1 mouse cellular context compared by ENCODE assay signal in genomic region chr10:24133132-24133531, GRCm38 (mm10).
TF ChIP-seq lines count a peak whose summit lies in the region.

No protein-coding gene starts in this region.

TF ChIP-seq in MEL, 35 proteins besides CTCF, POLR2A, EP300 and RAD21:
- TF ChIP-seq POLR2AphosphoS2 (IDR thresholded peaks at IDR 0.05; ENCODE audit: low read length) = no peak
- no peak for TF ChIP-seq MAX (IDR thresholded peaks at IDR 0.05; ENCODE audit: low read length)
- TF ChIP-seq SIN3A (IDR thresholded peaks at IDR 0.05; ENCODE audit: low read length) = peak; percentile 47; the same call in 1 of the 2 replicates
- TF ChIP-seq SMC3 (IDR thresholded peaks at IDR 0.05; ENCODE audit: low read depth, low read length) = no peak
- no peak for TF ChIP-seq ZMIZ1 (IDR thresholded peaks at IDR 0.05; ENCODE audit: low read depth, low read length)
- no peak for TF ChIP-seq BHLHE40 (IDR thresholded peaks at IDR 0.05; ENCODE audit: borderline replicate concordance, low read depth, low read length)
- peak; percentile 91 for TF ChIP-seq MAZ (IDR thresholded peaks at IDR 0.05; ENCODE audit: low read depth, low read length)
- TF ChIP-seq UBTF (IDR thresholded peaks at IDR 0.05; ENCODE audit: borderline replicate concordance, insufficient read depth, low read depth, low read length) = no peak
- TF ChIP-seq USF2 (IDR thresholded peaks at IDR 0.05; ENCODE audit: borderline replicate concordance in 1 of 2, insufficient read depth in 1 of 2, low read depth in 1 of 2, low read length in 2 of 2) = no peak
- TF ChIP-seq MEF2A (IDR thresholded peaks at IDR 0.05; ENCODE audit: extremely low read depth, insufficient replicate concordance, low read depth, low read length, poor library complexity, severe bottlenecking) = no peak
- TF ChIP-seq TCF12 (IDR thresholded peaks at IDR 0.05; ENCODE audit: low read depth, low read length) = peak; percentile 36; the same call in 1 of the 2 replicates
- peak; percentile 52; the same call in 1 of the 2 replicates for TF ChIP-seq TBP (IDR thresholded peaks at IDR 0.05; ENCODE audit: low read depth, low read length)
- TF ChIP-seq ZNF384 (IDR thresholded peaks at IDR 0.05; ENCODE audit: low read depth, low read length) = no peak
- peak; percentile 82 for TF ChIP-seq ELF1 (IDR thresholded peaks at IDR 0.05; ENCODE audit: low read depth, low read length)
- no peak for TF ChIP-seq E2F4 (IDR thresholded peaks at IDR 0.05; ENCODE audit: borderline replicate concordance, low read depth, low read length)
- no peak for TF ChIP-seq ZC3H11A (IDR thresholded peaks at IDR 0.05; ENCODE audit: low read depth, low read length)
- no peak for TF ChIP-seq POLR2AphosphoS5 (IDR thresholded peaks at IDR 0.05; ENCODE audit: borderline replicate concordance, low read depth, low read length)
- TF ChIP-seq CHD1 (IDR thresholded peaks at IDR 0.05; ENCODE audit: low read depth, low read length) = no peak
- no peak for TF ChIP-seq USF1 (IDR thresholded peaks at IDR 0.05; ENCODE audit: low read depth, low read length)
- peak; percentile 67; the same call in 1 of the 2 replicates for TF ChIP-seq HCFC1 (IDR thresholded peaks at IDR 0.05; ENCODE audit: low read depth, low read length)
- no peak for TF ChIP-seq KAT2A (conservative IDR thresholded peaks at IDR 0.05; ENCODE audit: low read depth, low read length)
- no peak for TF ChIP-seq GATA1 (IDR thresholded peaks at IDR 0.05; ENCODE audit: low read depth, low read length)
- TF ChIP-seq JUND (IDR thresholded peaks at IDR 0.05; ENCODE audit: low read depth, low read length) = no peak
- peak; percentile 92 for TF ChIP-seq MXI1 (IDR thresholded peaks at IDR 0.05; ENCODE audit: low read depth, low read length)
- no peak for TF ChIP-seq MYB (IDR thresholded peaks at IDR 0.05; ENCODE audit: low read depth, low read length)
- no peak for TF ChIP-seq NRF1 (IDR thresholded peaks at IDR 0.05; ENCODE audit: insufficient read depth, low read depth, low read length, poor library complexity, severe bottlenecking)
- TF ChIP-seq ETS1 (IDR thresholded peaks at IDR 0.05; ENCODE audit: low read depth, low read length) = peak; percentile 78
- TF ChIP-seq MAFK (IDR thresholded peaks at IDR 0.05; ENCODE audit: borderline replicate concordance, low read depth, low read length) = no peak
- TF ChIP-seq RCOR1 (IDR thresholded peaks at IDR 0.05; ENCODE audit: low read depth, low read length) = no peak
- TF ChIP-seq CHD2 (IDR thresholded peaks at IDR 0.05; ENCODE audit: low read length) = no peak
- TF ChIP-seq MYC (IDR thresholded peaks at IDR 0.05; ENCODE audit: low read depth, low read length) = 0 out of 2 replicates have a peak, but pooled peaks have one; percentile 26
- no peak for TF ChIP-seq GABPA (IDR thresholded peaks at IDR 0.05; ENCODE audit: low read depth, low read length)
- TF ChIP-seq TAL1 (IDR thresholded peaks at IDR 0.05; ENCODE audit: low read length) = no peak
- peak; percentile 45 for TF ChIP-seq NELFE (IDR thresholded peaks at IDR 0.05; ENCODE audit: low read depth, low read length)
- no peak for TF ChIP-seq ZKSCAN1 (IDR thresholded peaks at IDR 0.05; ENCODE audit: low read depth, low read length)
TF ChIP-seq in MEL: peak in this region for 10.
